19 mouse cellular contexts compared by ENCODE assay signal in genomic region chr5:51816258-51816657, GRCm38 (mm10).
DNase-seq lines count a peak whose midpoint lies in the region; ATAC-seq and TF ChIP-seq lines count a peak whose summit lies in the region.
"Had no signal": no experiment of that assay in that cellular context is flagged by ENCODE, and none has a peak within 500 bp of the region (broad histone marks: within the 10 kb centered on the region; RNA-seq: fewer than 3 reads in every experiment).

No protein-coding gene starts in this region.

- WGBS in forebrain, embryonic 16.5 days = 65% methylated on average over 2 of the region's 2 CpGs
- 84% methylated on average over 2 of the region's 2 CpGs for WGBS in forebrain, embryonic 12.5 days
- WGBS in hindbrain, embryonic 16.5 days = 64% methylated on average over 2 of the region's 2 CpGs
- 71% methylated on average over 2 of the region's 2 CpGs for WGBS in hindbrain, postnatal 0 days
- 73% methylated on average over 2 of the region's 2 CpGs for WGBS in midbrain, embryonic 15.5 days
- 69% methylated on average over 2 of the region's 2 CpGs for WGBS in midbrain, postnatal 0 days

- H3K27me3 ChIP-seq in forebrain, embryonic 16.5 days (replicated peaks; ENCODE audit: control insufficient read depth, insufficient read depth, low read length) = no peaks in the 10 kb centered on the region
- H3K27me3 ChIP-seq in forebrain, embryonic 12.5 days = no peaks in the 10 kb centered on the region
- H3K27me3 ChIP-seq in hindbrain, embryonic 16.5 days (replicated peaks; ENCODE audit: control insufficient read depth, insufficient read depth, low read length) = no peaks in the 10 kb centered on the region
- H3K27me3 ChIP-seq in hindbrain, postnatal 0 days (ENCODE audit: insufficient read depth, low read length) = no peaks in the 10 kb centered on the region
- H3K27me3 ChIP-seq in midbrain, embryonic 15.5 days (replicated peaks) = no peaks in the 10 kb centered on the region
- H3K27me3 ChIP-seq in midbrain, postnatal 0 days (ENCODE audit: insufficient read depth, low read length) = no peaks in the 10 kb centered on the region
- H3K27me3 ChIP-seq: embryonic facial prominence, embryonic 13.5 days; embryonic facial prominence, embryonic 15.5 days had no signal

- H3K36me3 ChIP-seq in forebrain, embryonic 16.5 days (ENCODE audit: control insufficient read depth, insufficient read depth) = no peaks in the 10 kb centered on the region
- H3K36me3 ChIP-seq in forebrain, embryonic 12.5 days (replicated peaks) = no peaks in the 10 kb centered on the region
- no peaks in the 10 kb centered on the region for H3K36me3 ChIP-seq in hindbrain, embryonic 16.5 days (ENCODE audit: control insufficient read depth, insufficient read depth, low read length)
- H3K36me3 ChIP-seq in hindbrain, postnatal 0 days (ENCODE audit: insufficient read depth, low read length) = no peaks in the 10 kb centered on the region
- H3K36me3 ChIP-seq in midbrain, embryonic 15.5 days (replicated peaks) = no peaks in the 10 kb centered on the region
- no peaks in the 10 kb centered on the region for H3K36me3 ChIP-seq in midbrain, postnatal 0 days (ENCODE audit: insufficient read depth, low read length)
- H3K36me3 ChIP-seq: embryonic facial prominence, embryonic 13.5 days; embryonic facial prominence, embryonic 15.5 days had no signal

- H3K4me3 ChIP-seq in forebrain, embryonic 16.5 days (replicated peaks; ENCODE audit: low read length) = no peak overlapping the region
- no peak overlapping the region for H3K4me3 ChIP-seq in forebrain, embryonic 12.5 days (replicated peaks)
- no peak overlapping the region for H3K4me3 ChIP-seq in hindbrain, embryonic 16.5 days (ENCODE audit: low read length)
- H3K4me3 ChIP-seq in hindbrain, postnatal 0 days (ENCODE audit: low read length) = no peak overlapping the region
- no peak overlapping the region for H3K4me3 ChIP-seq in midbrain, embryonic 15.5 days
- no peak overlapping the region for H3K4me3 ChIP-seq in midbrain, postnatal 0 days (ENCODE audit: low read depth, low read length)
- H3K4me3 ChIP-seq: embryonic facial prominence, embryonic 13.5 days; embryonic facial prominence, embryonic 15.5 days; erythroblast, embryonic 14.5 days had no signal

- H3K4me1 ChIP-seq in forebrain, embryonic 16.5 days (replicated peaks; ENCODE audit: control insufficient read depth, insufficient read depth, low read length) = no peaks in the 10 kb centered on the region
- no peaks in the 10 kb centered on the region for H3K4me1 ChIP-seq in forebrain, embryonic 12.5 days
- no peaks in the 10 kb centered on the region for H3K4me1 ChIP-seq in hindbrain, embryonic 16.5 days (ENCODE audit: control insufficient read depth, insufficient read depth, low read depth, low read length)
- 0 out of 2 replicates have a peak, but pooled peaks cover 3% of the 10 kb centered on the region for H3K4me1 ChIP-seq in hindbrain, postnatal 0 days (ENCODE audit: insufficient read depth, low read length)
- H3K4me1 ChIP-seq in midbrain, embryonic 15.5 days = no peaks in the 10 kb centered on the region
- H3K4me1 ChIP-seq in midbrain, postnatal 0 days (ENCODE audit: insufficient read depth, low read length) = no peaks in the 10 kb centered on the region
- H3K4me1 ChIP-seq: embryonic facial prominence, embryonic 13.5 days; embryonic facial prominence, embryonic 15.5 days had no signal

- peak; percentile 61; the same call in 1 of the 2 replicates for ATAC-seq in forebrain, embryonic 16.5 days
- no peak for ATAC-seq in forebrain, embryonic 12.5 days (ENCODE audit: low FRiP score)
- ATAC-seq in hindbrain, embryonic 16.5 days = 0 out of 2 replicates have a peak, but pooled peaks have one; percentile 54
- ATAC-seq in hindbrain, postnatal 0 days = no peak
- ATAC-seq in midbrain, embryonic 15.5 days (replicated peaks) = peak; percentile 60; the same call in 1 of the 2 replicates
- no peak for ATAC-seq in midbrain, postnatal 0 days (ENCODE audit: low FRiP score)

- no peaks in the 10 kb centered on the region for H3K9me3 ChIP-seq in forebrain, embryonic 16.5 days (ENCODE audit: control insufficient read depth, low read length)
- H3K9me3 ChIP-seq in forebrain, embryonic 12.5 days = no peaks in the 10 kb centered on the region
- no peaks in the 10 kb centered on the region for H3K9me3 ChIP-seq in hindbrain, embryonic 16.5 days (ENCODE audit: control insufficient read depth, low read length)
- no peaks in the 10 kb centered on the region for H3K9me3 ChIP-seq in hindbrain, postnatal 0 days (ENCODE audit: low read length)
- H3K9me3 ChIP-seq in midbrain, embryonic 15.5 days = no peaks in the 10 kb centered on the region
- H3K9me3 ChIP-seq in midbrain, postnatal 0 days (ENCODE audit: low read length) = no peaks in the 10 kb centered on the region
- H3K9me3 ChIP-seq: embryonic facial prominence, embryonic 13.5 days; embryonic facial prominence, embryonic 15.5 days had no signal

- no peak overlapping the region for H3K27ac ChIP-seq in forebrain, embryonic 16.5 days (ENCODE audit: low read length)
- H3K27ac ChIP-seq in forebrain, embryonic 12.5 days = no peak overlapping the region
- H3K27ac ChIP-seq in hindbrain, embryonic 16.5 days (ENCODE audit: low read depth, low read length) = no peak overlapping the region
- no peak overlapping the region for H3K27ac ChIP-seq in hindbrain, postnatal 0 days
- H3K27ac ChIP-seq in midbrain, embryonic 15.5 days = no peak overlapping the region
- no peak overlapping the region for H3K27ac ChIP-seq in midbrain, postnatal 0 days (ENCODE audit: low read depth, low read length)
- H3K27ac ChIP-seq: embryonic facial prominence, embryonic 13.5 days; embryonic facial prominence, embryonic 15.5 days had no signal

- no peak for DNase-seq in hindbrain, postnatal 0 days (ENCODE audit: low spot score)
- no peak for DNase-seq in midbrain, postnatal 0 days (ENCODE audit: low spot score)
- DNase-seq: adrenal gland, adult 2 months; adrenal gland, postnatal 10 days; adrenal gland, postnatal 25 days; cerebellum, adult 11 months; cerebellum, adult 18-20 months; cerebellum, adult 8-10 months; cerebellum, adult 9-11 months; cerebellum, postnatal 14 days; cerebellum, postnatal 36 days; embryo, embryonic 11 days had no signal

- no peak overlapping the region for H3K9ac ChIP-seq in forebrain, embryonic 16.5 days (replicated peaks; ENCODE audit: low read depth, low read length)
- H3K9ac ChIP-seq in forebrain, embryonic 12.5 days = no peak overlapping the region
- no peak overlapping the region for H3K9ac ChIP-seq in hindbrain, embryonic 16.5 days (ENCODE audit: low read depth, low read length)
- H3K9ac ChIP-seq in hindbrain, postnatal 0 days (replicated peaks; ENCODE audit: low read length) = no peak overlapping the region
- H3K9ac ChIP-seq in midbrain, embryonic 15.5 days = no peak overlapping the region
- no peak overlapping the region for H3K9ac ChIP-seq in midbrain, postnatal 0 days (replicated peaks; ENCODE audit: low read length, poor library complexity, severe bottlenecking)
- H3K9ac ChIP-seq: embryonic facial prominence, embryonic 13.5 days; embryonic facial prominence, embryonic 15.5 days had no signal

- H3K4me2 ChIP-seq in forebrain, embryonic 16.5 days (ENCODE audit: low read length) = no peak overlapping the region
- H3K4me2 ChIP-seq in forebrain, embryonic 12.5 days = no peak overlapping the region
- no peak overlapping the region for H3K4me2 ChIP-seq in hindbrain, embryonic 16.5 days (ENCODE audit: low read length)
- no peak overlapping the region for H3K4me2 ChIP-seq in hindbrain, postnatal 0 days (ENCODE audit: low read depth, low read length)
- no peak overlapping the region for H3K4me2 ChIP-seq in midbrain, embryonic 15.5 days
- H3K4me2 ChIP-seq in midbrain, postnatal 0 days (ENCODE audit: low read depth, low read length, poor library complexity, severe bottlenecking) = no peak overlapping the region
- H3K4me2 ChIP-seq: embryonic facial prominence, embryonic 13.5 days; embryonic facial prominence, embryonic 15.5 days had no signal

- no peak for TF ChIP-seq CTCF in hindbrain, postnatal 0 days (IDR thresholded peaks at IDR 0.05; ENCODE audit: low read depth)
- no peak for TF ChIP-seq CTCF in midbrain, postnatal 0 days (IDR thresholded peaks at IDR 0.05)

Comparison
In these comparisons a context has a peak if more than half of its experiments do, and no peak if none do; other contexts are left out.
1. ATAC-seq: peak in forebrain, embryonic 16.5 days (single experiment), hindbrain, embryonic 16.5 days (single experiment) and midbrain, embryonic 15.5 days (single experiment); none in forebrain, embryonic 12.5 days (single experiment), hindbrain, postnatal 0 days (single experiment) and midbrain, postnatal 0 days (single experiment).